Mouse (Mus musculus): ENCODE data around the gene Cyb561d2. TPM values are rescaled to one million over a fixed set of nuclear protein-coding genes. Genes with fewer than 3 reads are reported as not detected.
A peak's percentile ranks its signal among the peaks of the same experiment; 100 is the strongest.

Gene Cyb561d2
- total and polyA plus RNA-seq, 3 experiments = 23.8 to 37.8 (median 35.7) TPM

GRCm38 (mm10) chr9:107554319-107554825 lies 12.4 kb upstream of the Cyb561d2 start (continued):
- TF ChIP-seq NELFE (IDR thresholded peaks at IDR 0.05; ENCODE audit: low read depth, low read length) (peak; percentile 77), PAX5 (IDR thresholded peaks at IDR 0.05; ENCODE audit: low read length) (no peak), KAT2A (IDR thresholded peaks at IDR 0.05; ENCODE audit: insufficient replicate concordance, low read length) (0 out of 2 replicates have a peak, but pooled peaks have one; percentile 12), CHD2 (IDR thresholded peaks at IDR 0.05; ENCODE audit: low read length) (no peak), NRF1 (IDR thresholded peaks at IDR 0.05; ENCODE audit: low read depth, low read length) (peak; percentile 88), EP300 (IDR thresholded peaks at IDR 0.05; ENCODE audit: low read length) (no peak), SMC3 (IDR thresholded peaks at IDR 0.05; ENCODE audit: low read depth, low read length) (no peak)

DNA sequence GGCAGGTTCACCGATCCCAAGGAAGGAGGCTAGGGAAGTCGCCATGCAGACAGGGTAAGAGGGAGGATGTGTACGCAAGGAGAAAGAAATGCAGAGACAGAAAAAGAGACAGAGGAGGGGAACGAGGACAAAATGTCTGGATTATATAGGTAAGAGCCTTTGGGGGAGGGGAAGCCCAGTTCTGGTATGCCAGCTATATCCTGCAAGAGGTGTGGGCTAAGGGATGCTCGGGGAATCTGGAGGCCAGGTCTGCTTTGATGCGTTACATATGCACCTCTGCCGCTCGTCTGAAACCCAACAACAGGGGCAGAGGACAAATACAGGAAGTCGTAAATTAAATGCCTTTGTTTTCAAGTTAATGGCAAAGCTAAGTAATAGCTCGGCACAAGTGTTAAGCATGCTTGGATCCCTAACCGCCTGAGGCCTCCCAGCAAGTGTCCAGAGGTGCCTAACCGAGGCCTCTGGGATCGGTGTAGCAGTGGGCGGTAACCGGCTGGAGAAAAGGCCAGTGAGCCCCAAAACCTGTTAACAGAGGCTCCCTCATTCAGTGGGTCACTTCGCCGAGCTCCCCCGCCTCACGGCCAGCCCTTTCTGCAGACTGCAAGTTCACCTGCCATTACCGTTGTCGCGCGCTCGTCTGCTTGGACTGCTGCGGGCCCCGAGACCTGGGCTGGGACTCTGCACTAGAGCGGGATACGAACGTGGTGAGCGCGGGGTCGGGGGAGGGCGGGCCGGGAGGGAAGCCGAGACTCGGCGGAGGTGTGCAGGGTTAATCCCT lies 11.7 kb upstream of the Cyb561d2 start:
- H3K79me2 ChIP-seq (replicated peaks; ENCODE audit: control insufficient read depth, extremely low read depth, insufficient read depth, poor library complexity, severe bottlenecking) = peaks cover 29% of the 10 kb centered on the region
- no peaks in the 10 kb centered on the region for H3K9me3 ChIP-seq (replicated peaks; ENCODE audit: low read length)
- H3K4me3 ChIP-seq (replicated peaks in 1 of 3; ENCODE audit: low read depth in 2 of 3, low read length in 2 of 3, poor library complexity in 1 of 3) = peak overlapping the region; percentile 68 to 81 (median 69)
- H3K4me2 ChIP-seq (ENCODE audit: insufficient read depth, low read depth, poor library complexity, severe bottlenecking) = peak overlapping the region; percentile 77
- dilution Hi-C loops (cut with MboI; ENCODE audit: extremely low pct_ligation_motif_present, extremely low pct_unique_long_range_greater_than_20kb, low sequenced_read_pairs) = no loop called here
- peaks cover 10 to 30% of the 10 kb centered on the region in 2 experiments for H3K4me1 ChIP-seq (ENCODE audit: control insufficient read depth in 1 of 2, insufficient read depth in 2 of 2)
- peak overlapping the region; percentile 62 for H3K9ac ChIP-seq (ENCODE audit: insufficient read depth, low read depth)
- no peaks in the 10 kb centered on the region for H3K27me3 ChIP-seq (replicated peaks)
- no peak for TF ChIP-seq SMC3 (IDR thresholded peaks at IDR 0.05; ENCODE audit: low read depth, low read length)
- no peak for DNase-seq (ENCODE audit: extremely low read depth)
- in situ Hi-C loops (cut with MboI; ENCODE audit: low pct_ligation_motif_present, low pct_unique_long_range_greater_than_20kb, low sequenced_read_pairs) = no loop called here
- H3K27ac ChIP-seq (ENCODE audit: insufficient read depth, low read depth) = no peak overlapping the region
- peaks cover 21 to 40% of the 10 kb centered on the region in 2 experiments for H3K36me3 ChIP-seq (replicated peaks in 1 of 2; ENCODE audit: control insufficient read depth in 1 of 2, insufficient read depth in 1 of 2, low read length in 1 of 2)

- in situ Hi-C loops (cut with MboI; ENCODE audit: low pct_ligation_motif_present, low pct_unique_long_range_greater_than_20kb, low sequenced_read_pairs) (no loop called here), dilution Hi-C loops (cut with MboI; ENCODE audit: extremely low pct_ligation_motif_present, extremely low pct_unique_long_range_greater_than_20kb, low sequenced_read_pairs) (no loop called here)
- H3K27ac ChIP-seq (ENCODE audit: insufficient read depth, low read depth) = no peak overlapping the region
- no peaks in the 10 kb centered on the region for H3K27me3 ChIP-seq (replicated peaks)
- peaks cover 10 to 33% of the 10 kb centered on the region in 2 experiments for H3K4me1 ChIP-seq (ENCODE audit: control insufficient read depth in 1 of 2, insufficient read depth in 2 of 2)
- H3K4me2 ChIP-seq (ENCODE audit: insufficient read depth, low read depth, poor library complexity, severe bottlenecking) = no peak overlapping the region; the same call in 1 of the 2 replicates
- peak overlapping the region in 1 of 3 experiments; percentile 81 for H3K4me3 ChIP-seq (replicated peaks in 1 of 3; ENCODE audit: low read depth in 2 of 3, low read length in 2 of 3, poor library complexity in 1 of 3)
- H3K36me3 ChIP-seq (replicated peaks in 1 of 2; ENCODE audit: control insufficient read depth in 1 of 2, insufficient read depth in 1 of 2, low read length in 1 of 2) = peaks cover 14 to 31% of the 10 kb centered on the region in 2 experiments
- no peaks in the 10 kb centered on the region for H3K9me3 ChIP-seq (replicated peaks; ENCODE audit: low read length)
- no peak for TF ChIP-seq E2F4 (IDR thresholded peaks at IDR 0.05; ENCODE audit: insufficient replicate concordance, low read depth, low read length)
- TF ChIP-seq CHD2 (IDR thresholded peaks at IDR 0.05; ENCODE audit: low read length) = no peak
- no peak for TF ChIP-seq NRF1 (IDR thresholded peaks at IDR 0.05; ENCODE audit: low read depth, low read length)
- TF ChIP-seq ZC3H11A (IDR thresholded peaks at IDR 0.05; ENCODE audit: low read depth, low read length) = no peak
- no peak overlapping the region for H3K9ac ChIP-seq (ENCODE audit: insufficient read depth, low read depth)
- H3K79me2 ChIP-seq (replicated peaks; ENCODE audit: control insufficient read depth, extremely low read depth, insufficient read depth, poor library complexity, severe bottlenecking) = peaks cover 29% of the 10 kb centered on the region
- DNase-seq (ENCODE audit: extremely low read depth) = no peak
Measured at GRCm38 (mm10) chr9:107552690-107553393, 10.8 kb upstream of the Cyb561d2 start.

Measured in CH12.LX (cell line).